Mouse (Mus musculus) heart, postnatal 0 days (tissue): Measurements from ENCODE around the gene 4930452B06Rik.

ENCODE experiments used
- CTCF ChIP-seq: IDR thresholded peaks from 2 replicates; pipeline ENCODE4 v1.5.1; 2016; ENCODE audit warnings: antibody characterized with exemption, control low read depth, low read depth
- EP300 ChIP-seq: IDR thresholded peaks from 2 replicates; pipeline ENCODE4 v1.6.1; 2016; ENCODE audit warnings: antibody characterized with exemption, low read depth

GRCm38 (mm10) chr14:8610108-8610507, 55.9 kb downstream of the 4930452B06Rik start:
- TF ChIP-seq CTCF = no peak
- TF ChIP-seq EP300 = no peak
